Mouse (Mus musculus) common myeloid progenitor, adult 5-6 weeks (primary cell): ENCODE data around the gene Zfp36l1. TPM values are rescaled to one million over a fixed set of nuclear protein-coding genes. Genes with fewer than 3 reads are reported as not detected.
A peak's percentile ranks its signal among the peaks of the same experiment; 100 is the strongest.

Experiments
- ATAC-seq: replicated peaks from 2 replicates; pipeline ENCODE4 v1.8.0; 2016; ENCODE audit warnings: low read depth, mild to moderate bottlenecking, moderate TSS enrichment, inconsistent platforms; ENCODE audit not compliant: poor library complexity, severe bottlenecking
- total RNA-seq: library from RNA; stranded (forward); fragments of 200-1000, 187-1606 nt; gene quantifications from 2 replicates; pipeline ENCODE4 v1.2.3, GENCODE M21; 2017

Gene Zfp36l1
- total RNA-seq, 1 experiment from 2014 or later, result 17.7 TPM

DNA sequence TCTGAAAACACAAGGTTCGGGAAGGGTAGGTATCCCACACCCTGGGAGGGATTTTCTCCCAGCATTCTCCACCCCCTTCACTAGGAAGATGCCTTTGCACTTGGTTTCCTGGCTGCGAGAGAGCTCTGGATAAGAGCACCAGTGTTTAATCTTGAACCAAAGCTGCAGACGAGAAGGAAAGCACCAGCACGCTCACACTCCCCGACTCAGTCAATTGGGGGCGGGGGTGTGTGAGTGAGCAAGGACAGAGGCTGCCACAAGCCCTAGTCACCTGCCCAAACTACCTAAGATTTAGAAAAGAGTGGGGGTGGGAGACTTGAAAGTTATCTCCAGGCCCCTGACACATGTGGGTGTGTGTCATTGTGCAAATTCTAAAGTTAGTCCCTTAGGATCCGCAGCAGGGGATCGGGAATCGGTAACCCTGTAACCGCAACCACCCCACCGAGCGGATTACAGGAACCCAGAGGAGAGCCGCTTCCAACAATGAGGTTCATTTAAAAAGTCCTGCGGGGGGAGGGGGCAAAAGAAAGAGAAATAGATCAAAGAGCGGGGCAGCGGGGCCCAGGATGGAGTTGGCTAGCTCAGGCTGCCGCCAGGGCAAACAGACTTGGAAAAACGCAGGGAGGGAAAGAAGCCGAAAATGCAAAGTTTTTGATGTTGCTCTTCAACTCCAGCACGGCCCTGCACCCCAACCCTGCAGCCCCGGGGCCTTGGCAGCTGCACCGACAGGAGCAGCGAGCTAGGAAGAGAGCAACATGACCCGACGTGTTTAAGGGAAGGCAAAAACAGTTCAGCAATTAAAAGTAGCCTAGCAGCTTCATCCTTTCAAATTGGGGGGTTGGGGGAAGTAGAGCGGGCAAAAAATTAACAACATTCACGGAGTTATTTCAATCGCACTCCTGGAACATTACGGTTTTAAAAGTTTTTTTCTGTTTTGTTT is 1.4 kb downstream of the Zfp36l1 start:
- ATAC-seq, result no peak

DNA sequence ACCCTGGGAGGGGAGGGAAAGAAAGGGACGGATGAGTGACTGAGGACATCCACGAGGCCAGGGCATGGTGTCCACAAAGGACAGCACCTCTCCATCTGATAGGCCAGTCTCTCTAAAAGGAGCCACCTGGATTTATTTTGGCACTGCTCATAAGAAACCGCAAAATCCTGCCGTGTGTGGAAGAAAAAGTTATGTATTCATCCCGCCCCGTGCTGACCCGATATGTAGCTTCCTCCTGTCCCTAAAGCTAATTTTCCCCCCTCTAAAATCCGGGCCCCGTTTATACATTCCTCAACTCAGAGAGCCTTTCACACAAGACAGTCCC is 2.3 kb downstream of the Zfp36l1 start:
- ATAC-seq, result no peak

DNA sequence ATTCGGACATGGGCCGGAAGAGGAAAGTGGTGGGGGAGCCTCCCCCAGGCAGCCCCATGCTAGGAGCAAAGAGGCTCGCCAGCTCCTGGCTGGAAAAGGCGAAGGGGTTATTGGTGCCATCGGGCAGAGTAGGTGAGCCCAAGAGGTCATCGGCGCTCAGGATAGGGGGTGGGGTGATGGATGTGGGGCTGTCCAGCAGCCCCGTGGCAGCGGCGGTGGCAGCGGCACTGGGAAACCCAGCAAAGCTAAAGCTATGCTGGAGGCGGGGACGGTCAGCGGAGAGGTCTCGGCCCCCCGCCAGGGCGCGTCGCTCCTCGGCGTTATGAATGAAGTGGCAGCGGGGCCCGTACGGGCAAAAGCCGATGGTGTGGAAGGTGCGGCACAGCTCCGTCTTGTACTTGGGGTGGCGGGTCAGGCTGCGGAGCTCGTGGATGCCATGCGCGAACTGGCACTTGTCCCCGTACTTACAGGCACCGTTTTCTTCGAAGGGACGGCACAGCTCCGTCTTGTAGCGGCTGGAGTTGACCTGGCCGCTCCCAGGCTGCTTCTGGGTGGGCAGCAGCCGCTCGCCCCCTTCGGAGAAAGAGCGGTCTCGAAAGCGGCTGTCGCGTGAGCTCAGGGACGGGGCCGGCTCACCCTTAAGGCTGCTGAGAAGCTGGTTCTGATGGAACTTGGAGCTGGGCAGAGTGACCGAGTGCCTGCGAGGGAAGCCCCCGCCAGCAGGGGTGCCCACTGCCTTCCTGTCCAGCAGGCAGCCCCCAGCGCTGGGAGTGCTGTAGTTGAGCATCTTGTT is 2.9 kb downstream of the Zfp36l1 start:
- ATAC-seq, result no peak

DNA sequence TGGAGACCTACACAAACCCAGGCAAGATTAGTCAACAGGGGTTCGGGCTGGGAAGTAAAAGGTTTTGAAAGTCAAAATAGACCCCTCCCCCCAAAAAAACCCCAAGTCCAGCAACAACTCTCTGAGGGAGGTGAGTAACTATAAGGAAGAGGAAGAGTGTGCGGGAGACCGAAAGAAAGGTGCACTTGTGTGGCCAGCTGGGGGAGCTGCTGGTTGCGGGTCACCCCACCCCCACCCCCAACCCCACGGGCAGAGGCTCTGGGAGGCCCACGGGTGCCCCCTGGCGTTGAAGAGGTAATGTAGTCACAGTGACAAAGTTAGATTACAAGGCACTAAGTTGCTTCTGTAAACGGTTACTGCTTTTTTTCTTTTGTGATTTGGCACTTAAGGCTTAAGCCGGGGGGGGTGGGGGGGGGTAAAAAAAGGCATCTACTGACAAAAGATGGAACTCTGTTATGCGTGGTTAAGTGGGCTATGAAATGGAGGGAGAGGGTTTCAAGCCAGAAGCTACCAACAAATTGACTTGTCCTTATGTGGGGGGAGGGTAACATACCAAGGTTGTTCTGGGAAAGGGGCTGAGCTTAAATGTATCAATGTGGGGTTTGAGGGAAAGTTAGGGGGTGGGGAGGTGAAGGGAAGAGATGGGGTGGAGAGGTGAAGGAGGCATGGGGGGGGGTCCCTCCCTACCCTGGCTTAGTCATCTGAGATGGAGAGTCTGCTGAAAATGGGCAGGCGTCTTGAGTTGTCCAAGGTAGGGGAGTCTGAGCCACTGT is 3.7 kb downstream of the Zfp36l1 start:
- peak; percentile 45 for ATAC-seq

DNA sequence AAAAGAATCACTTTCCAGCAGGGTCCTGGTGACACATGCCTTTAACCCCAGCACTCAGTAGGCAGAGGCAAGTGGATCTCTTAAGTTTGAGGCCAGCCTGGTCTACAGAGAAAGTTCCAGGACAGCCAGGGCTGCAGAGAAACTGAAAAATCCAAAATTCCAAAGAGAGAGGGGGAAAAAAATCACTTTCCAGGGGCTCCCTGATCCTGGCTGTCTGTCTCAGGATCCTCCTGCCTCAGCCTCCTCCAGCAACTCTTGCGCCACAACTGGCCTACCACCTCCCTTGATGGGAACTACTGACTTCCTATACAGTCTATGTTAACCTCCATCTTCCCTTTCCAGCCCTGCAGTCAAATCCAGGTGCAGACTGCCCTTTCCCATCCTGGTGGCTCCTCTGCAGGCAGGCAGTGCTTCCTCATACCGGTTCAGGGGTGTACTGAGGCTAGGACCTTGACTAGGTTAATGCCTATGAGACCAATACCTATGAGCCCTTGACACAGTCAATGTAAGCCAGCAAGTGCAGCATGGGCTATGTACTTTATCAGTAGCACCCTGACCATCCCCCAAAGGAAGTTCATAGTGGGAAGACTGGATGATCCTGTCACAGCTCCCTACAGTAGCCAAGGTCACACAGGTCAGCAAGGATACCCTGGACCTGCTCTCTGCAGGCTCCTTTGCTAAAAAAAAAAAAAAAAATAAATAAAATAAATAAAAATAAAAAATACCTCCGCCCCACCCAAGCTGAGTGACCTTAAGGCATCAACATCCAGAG is 5.7 kb downstream of the Zfp36l1 start:
- no peak for ATAC-seq

DNA sequence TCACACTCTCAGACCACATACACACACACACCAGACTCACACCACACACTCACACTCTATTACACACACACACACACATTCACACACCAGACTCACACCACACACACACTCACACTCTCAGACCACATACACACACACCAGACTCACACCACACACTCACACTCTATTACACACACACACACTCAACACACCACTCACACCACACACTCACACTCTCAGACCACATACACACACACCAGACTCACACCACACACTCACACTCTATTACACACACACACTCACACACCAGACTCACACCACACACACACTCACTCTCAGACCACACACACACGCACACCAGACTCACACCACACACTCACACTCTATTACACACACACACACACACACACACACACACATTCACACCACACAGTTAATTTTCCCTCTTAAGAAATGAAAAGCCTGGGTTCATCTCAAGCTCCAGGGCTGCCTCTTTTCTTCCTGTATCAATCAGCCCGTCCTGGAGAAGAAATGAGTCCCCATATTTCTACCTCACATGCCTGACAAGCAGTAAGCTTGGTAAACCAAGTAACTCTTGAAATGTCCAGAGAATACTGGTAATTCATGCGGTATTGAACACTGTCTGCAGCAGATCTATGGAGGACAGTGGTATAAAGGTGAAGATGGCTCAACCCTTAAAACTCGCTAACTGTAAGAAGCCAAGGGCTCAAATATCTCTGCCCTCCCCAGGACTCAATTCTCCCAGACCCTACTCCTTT is 6.5 kb downstream of the Zfp36l1 start:
- ATAC-seq, result no peak

DNA sequence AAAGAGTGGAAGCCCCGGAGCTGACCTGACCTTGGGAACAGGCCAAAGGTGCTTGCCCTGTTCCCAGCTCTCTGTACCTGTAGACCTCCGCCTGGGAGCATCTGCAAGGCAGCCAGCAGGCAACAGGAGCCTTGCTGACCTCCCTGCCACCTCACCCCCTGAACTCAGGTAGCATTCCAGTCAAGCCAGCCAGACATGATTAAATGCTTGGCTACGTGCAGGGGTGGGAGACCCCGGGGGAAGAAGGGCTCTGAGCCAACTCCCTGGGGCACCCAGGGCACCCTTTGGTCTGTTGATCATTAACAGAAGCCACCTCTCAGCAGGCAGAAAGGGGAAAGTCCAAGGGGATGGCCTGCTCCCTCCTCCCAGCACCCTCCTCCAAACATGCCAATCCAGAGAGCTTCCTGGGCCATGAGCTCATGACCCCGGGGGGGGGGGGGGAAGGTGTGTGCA is 9.3 kb downstream of the Zfp36l1 start:
- ATAC-seq, result no peak

DNA sequence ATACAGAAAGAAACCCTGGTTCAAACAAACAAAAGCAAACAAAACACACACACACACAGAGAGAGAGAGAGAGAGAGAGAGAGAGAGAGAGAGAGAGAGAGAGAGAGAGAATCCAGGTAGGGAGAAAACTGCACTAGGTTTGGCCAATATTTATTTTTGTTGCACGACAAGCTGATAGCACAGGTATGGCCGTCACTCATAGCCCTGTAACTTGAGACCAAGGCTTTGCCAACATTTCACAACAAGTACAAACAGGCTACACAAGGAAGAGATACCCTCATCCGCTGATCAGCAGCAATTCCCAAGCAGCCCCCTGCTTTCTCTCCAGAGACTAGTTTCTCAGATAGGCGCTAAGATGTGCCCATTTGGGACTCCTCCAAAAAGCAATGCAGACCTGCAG is 9.7 kb downstream of the Zfp36l1 start:
- no peak for ATAC-seq

DNA sequence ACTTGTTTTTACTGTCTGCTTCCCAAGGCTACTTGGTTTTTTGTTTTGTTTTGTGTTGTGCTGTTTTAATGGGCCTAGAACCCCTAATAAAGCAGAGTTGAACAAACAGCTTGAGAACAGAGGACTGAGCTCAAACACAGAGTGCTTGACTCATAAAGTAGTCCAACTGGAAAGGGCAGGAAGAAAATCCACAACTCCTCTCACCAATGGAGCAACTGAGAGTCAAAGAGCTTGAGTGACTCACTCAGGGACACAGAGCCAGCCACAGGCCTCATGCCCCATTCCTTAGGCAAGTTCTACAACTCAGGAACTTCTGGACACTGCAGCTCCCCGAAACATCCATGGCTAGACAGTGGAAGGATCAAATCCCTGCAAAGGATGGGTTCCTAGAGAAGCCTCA is 14.0 kb downstream of the Zfp36l1 start:
- ATAC-seq, result no peak

DNA sequence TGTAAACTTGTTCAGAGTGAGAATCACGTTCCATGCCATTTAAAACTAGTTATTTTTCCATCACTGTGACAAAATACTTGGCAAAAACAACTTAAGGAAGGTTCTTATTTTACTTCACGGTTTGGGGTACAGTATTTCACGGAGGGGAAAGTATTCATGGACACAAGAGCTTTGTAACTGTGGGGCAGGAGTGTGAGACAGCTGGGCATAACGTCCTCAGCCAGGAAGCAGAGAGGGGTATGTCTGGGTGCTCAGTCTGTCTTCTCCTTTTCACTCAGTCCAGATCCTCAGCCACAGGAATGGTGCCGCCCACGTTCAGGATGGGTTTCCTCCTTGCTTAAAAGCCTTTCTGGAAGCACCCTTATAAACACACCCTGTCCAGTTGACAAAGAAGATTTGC is 16.1 kb downstream of the Zfp36l1 start:
- ATAC-seq, result no peak

DNA sequence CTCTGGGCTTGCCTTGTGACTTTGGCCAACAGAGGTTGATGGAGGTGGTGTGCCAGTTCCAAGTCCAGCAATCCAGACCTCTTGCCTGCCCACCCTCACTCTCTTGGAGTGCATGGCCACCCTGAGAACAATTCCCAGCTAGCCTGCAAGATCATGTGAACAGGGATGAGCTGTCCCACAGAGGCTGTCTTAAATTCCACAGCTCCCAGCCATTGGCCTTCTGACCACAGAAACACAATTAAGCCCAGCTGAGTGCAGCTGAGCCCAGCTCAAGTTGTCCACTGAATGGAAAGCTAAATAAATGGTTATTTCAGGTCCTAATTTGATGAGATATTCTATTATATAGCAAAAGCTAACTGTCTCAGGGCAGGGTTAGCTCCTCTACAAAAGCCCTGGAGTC is 20.0 kb downstream of the Zfp36l1 start:
- no peak for ATAC-seq

DNA sequence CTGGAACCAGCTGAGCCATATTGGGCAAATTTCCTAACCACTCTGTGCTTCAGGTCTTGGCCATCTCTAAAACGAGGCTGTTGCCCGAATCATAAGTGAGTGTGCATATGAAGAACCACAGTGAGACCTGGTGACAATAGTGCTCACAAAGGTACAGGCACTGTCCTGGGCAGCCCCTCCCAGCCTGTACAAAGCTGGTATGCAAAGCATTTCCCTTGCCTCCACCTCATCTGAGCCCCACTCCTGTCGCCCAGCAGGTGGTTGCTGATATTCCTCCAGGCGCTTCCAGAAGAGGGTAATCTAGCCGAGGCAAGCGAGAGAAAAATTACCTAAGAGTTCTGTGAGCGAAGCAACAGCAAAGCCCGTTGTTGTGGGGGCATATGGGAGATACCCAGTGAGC is 21.7 kb downstream of the Zfp36l1 start:
- no peak for ATAC-seq

DNA sequence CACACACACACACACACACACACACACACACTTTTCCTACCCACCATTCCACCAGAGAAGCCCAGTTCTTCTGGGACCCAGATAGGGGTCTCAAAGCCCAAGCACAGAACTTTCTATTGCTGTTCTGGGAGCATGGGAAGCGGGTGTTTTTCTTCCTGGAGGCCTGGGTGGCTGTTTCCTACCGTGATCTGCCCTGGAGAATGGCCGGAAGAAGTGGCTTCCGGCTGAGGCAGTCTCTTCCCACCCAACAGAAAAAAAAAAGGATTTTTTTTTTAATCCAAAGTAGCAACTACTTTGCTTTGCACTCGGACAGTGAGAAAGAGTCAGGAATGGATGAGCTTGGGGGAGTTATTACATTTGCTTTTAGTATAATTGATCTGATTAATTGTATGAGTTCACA is 22.3 kb downstream of the Zfp36l1 start:
- ATAC-seq, result no peak

DNA sequence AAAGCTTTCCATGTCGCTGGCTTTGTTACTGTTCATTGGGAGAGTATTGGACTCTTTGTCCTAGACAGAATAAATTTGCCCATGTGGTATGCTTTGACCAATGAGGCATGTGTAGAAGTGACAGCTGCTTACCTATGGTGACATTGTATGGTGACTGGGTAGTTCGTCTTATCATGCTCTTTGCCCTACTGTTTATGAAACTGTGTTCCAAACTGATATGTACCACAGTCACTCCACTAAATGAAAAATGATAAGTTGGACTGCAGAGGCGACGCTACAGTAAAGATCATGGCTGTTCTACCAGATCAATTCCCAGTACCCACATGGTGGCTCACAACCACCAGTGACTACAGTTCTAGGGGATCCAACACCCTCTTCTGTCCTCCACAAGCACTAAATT is 24.7 kb downstream of the Zfp36l1 start:
- peak; percentile 22; the same call in 1 of the 2 replicates for ATAC-seq

DNA sequence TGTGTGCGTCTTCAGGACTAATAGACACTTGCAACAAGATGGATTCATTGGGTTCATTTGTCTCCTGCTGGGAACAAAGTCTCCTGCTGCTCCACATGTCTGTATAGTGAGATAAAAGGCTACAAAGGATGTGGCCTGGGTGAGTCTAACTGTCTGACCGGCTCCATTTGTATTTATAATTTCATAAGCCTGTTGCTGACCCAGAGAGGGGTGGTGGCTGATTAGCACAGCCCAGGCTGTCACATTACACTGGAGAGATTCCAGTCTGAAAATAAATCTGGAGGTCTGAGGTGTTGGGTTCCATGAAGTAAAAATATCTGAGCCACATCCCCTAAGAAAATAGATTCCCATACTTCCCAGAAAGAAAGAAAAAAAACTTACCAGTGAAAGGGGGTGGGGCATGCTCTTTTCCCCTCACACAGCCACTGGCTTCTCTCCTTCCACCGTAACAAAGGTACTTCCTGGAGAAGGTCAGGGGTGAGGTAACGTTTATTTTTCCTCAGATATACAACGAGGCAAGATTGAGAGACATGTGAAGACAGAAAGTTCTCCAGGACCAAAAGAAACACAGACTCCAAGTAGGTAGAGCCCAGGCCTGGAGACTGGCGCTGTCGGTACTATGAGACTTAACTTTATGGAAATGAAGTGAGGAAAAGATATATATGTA is 28.2 kb downstream of the Zfp36l1 start:
- peak; percentile 30 for ATAC-seq

DNA sequence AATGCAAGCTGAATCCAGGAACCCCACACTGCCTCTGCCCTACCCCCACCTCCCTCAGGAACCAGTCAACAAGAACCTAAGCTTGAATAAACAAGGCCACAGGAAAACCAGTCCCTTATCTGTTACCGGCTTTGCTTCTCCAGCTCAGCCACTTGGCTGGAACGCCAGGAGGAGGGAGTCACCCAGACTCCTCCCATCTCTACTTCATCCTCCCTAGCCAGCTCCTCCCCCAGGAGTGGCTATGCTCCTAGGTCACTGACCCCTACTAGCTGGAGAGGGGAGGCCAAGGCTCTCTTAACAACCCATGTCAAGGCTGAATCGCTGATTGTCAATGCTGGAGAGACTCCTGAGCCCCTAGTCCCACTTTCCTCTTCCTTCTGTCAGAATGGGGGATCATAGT is 28.9 kb downstream of the Zfp36l1 start:
- peak; percentile 82 for ATAC-seq

DNA sequence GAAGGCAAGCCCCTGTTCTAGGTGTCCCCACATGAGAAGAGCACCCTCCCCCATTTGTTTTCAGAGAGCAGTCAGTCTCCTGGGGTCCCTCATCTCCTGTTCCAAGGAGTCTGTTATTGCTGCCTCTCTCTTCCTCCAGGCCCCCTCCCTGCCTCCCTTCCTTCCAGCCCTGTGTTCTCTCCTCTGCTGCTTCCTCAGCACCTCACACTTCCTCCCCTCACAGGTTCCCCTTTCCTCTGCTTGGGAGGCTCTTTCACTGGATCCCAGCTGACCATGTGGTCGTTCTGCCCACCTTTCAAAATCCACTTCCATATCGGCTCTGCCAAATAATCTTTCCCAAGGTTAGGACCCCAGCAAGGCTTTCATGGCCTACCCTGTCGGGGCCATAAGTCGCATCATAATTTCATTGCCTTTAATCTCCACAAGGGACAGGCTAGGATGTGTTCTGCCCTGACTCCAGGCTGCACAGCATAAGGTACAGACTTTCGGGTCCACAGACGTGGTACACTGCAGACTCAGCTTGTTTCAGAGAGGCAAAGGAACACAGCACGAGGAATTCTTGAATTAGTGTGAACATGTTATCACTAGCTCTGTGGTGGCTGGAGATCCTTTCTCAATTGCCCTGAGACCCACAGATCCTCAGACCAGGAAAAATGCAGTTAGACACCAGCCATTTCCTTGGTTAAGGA is 29.5 kb downstream of the Zfp36l1 start:
- ATAC-seq, result peak; percentile 26

DNA sequence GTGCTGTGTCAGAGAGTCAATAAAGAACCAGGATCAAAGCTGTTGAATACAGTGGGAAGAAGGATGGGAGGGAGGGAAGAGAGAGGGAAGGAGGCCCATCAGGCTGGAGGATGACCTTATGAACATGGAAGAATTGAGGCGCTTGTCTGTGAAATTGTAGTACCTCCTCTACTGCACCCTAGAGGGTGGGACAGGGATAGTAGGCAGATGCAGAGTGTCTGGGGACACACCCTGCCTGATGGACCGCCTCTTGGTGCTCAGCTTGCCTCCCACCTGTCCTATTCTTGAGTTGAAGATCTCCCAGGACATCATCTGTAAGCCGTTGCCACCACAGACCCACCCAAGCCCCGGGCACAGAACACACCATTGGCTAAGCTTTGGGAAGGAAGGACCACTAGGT is 30.1 kb downstream of the Zfp36l1 start:
- ATAC-seq, result peak; percentile 23; the same call in 1 of the 2 replicates
